Mouse (Mus musculus): ENCODE measurements around the gene Psmd9. TPM values are rescaled to one million over a fixed set of nuclear protein-coding genes. Genes with fewer than 3 reads are reported as not detected.

The Psmd9 gene
- polyA plus RNA-seq, 1 experiment from 2014 or later, result 103 TPM

GRCm38 (mm10) chr5:123277342-123277701 lies 108.1 kb downstream of the Psmd9 start:
- WGBS, result 77% methylated on average over 7 of the region's 7 CpGs

GRCm38 (mm10) chr5:123277704-123278103 lies 108.5 kb downstream of the Psmd9 start:
- Histone ChIP-seq H3K27ac (ENCODE audit: low read depth, low read length) (no peak overlapping the region), H3K27me3 (replicated peaks; ENCODE audit: control insufficient read depth, insufficient read depth, low read length) (no peaks in the 10 kb centered on the region), H3K9ac (ENCODE audit: low read depth, low read length) (no peak overlapping the region), H3K4me2 (no peak overlapping the region), H3K36me3 (ENCODE audit: control insufficient read depth, insufficient read depth, low read length) (no peaks in the 10 kb centered on the region), H3K4me3 (ENCODE audit: low read depth, low read length) (no peak overlapping the region), H3K4me1 (replicated peaks; ENCODE audit: control insufficient read depth, insufficient read depth, low read length) (no peaks in the 10 kb centered on the region), H3K9me3 (ENCODE audit: control insufficient read depth, low read length) (no peaks in the 10 kb centered on the region)
- no peak for DNase-seq (ENCODE audit: low spot score)
- 83% methylated on average over 4 of the region's 4 CpGs for WGBS
- no peak for ATAC-seq (replicated peaks; ENCODE audit: low FRiP score)

More at GRCm38 (mm10) chr5:123277342-123277701, 108.1 kb downstream of the Psmd9 start:
- ATAC-seq (replicated peaks; ENCODE audit: low FRiP score) (no peak), DNase-seq (ENCODE audit: low spot score) (no peak)
- Histone ChIP-seq H3K27ac (ENCODE audit: low read depth, low read length) (no peak overlapping the region), H3K36me3 (ENCODE audit: control insufficient read depth, insufficient read depth, low read length) (no peaks in the 10 kb centered on the region), H3K9ac (ENCODE audit: low read depth, low read length) (no peak overlapping the region), H3K4me2 (no peak overlapping the region), H3K9me3 (ENCODE audit: control insufficient read depth, low read length) (no peaks in the 10 kb centered on the region), H3K4me1 (replicated peaks; ENCODE audit: control insufficient read depth, insufficient read depth, low read length) (no peaks in the 10 kb centered on the region), H3K27me3 (replicated peaks; ENCODE audit: control insufficient read depth, insufficient read depth, low read length) (no peaks in the 10 kb centered on the region), H3K4me3 (ENCODE audit: low read depth, low read length) (no peak overlapping the region)

- Histone ChIP-seq H3K9me3 (ENCODE audit: control insufficient read depth, low read length) (no peaks in the 10 kb centered on the region), H3K36me3 (ENCODE audit: control insufficient read depth, insufficient read depth, low read length) (no peaks in the 10 kb centered on the region), H3K9ac (ENCODE audit: low read depth, low read length) (no peak overlapping the region), H3K4me1 (replicated peaks; ENCODE audit: control insufficient read depth, insufficient read depth, low read length) (no peaks in the 10 kb centered on the region), H3K27me3 (replicated peaks; ENCODE audit: control insufficient read depth, insufficient read depth, low read length) (no peaks in the 10 kb centered on the region), H3K4me3 (ENCODE audit: low read depth, low read length) (no peak overlapping the region), H3K4me2 (no peak overlapping the region), H3K27ac (ENCODE audit: low read depth, low read length) (no peak overlapping the region)
- DNase-seq (ENCODE audit: low spot score) (no peak), ATAC-seq (replicated peaks; ENCODE audit: low FRiP score) (no peak)
- WGBS, result 88% methylated on average over 4 of the region's 4 CpGs
Observed at GRCm38 (mm10) chr5:123279248-123279647, 110.0 kb downstream of the Psmd9 start.

DNA sequence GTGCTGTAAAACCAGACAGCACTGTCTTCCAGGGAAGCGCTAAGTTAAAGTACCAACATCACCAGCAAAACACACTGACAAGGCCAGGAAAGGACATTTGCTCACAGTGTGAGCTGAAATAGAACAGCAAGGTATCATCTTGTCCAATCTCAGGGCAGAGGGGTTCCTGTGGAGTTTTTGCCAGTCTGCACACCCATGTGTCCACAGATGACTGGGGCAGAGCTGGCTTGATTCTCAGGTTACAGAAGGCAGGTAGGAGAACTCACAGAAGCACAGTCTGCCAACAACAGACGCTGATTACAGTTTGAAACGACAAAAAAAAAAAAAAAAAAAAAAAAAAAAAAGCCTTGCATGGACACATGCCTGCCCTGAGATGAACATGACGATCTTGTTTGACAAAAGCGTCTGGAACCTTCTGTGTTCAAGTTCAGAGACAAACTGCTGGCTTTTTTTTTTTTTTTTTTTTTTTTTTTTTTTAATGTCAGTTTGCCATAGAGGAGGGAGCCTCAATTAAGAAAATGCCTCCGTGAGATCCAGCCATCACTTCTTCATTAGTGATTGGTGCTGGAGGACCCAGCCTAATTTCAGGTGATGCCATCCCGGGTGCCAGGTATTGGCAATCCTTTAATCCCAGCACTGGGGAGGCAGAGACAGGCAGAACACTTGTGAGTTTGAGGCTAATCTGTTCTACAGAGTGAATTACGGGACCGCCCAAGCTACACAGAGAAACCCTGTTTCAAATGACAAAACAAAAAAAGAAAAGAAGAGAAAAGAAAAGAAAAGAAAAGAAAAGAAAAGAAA lies 112.3 kb downstream of the Psmd9 start:
- 79% methylated on average over 9 of the region's 9 CpGs for WGBS

GRCm38 (mm10) chr5:123285174-123285573 lies 116.0 kb downstream of the Psmd9 start:
- Histone ChIP-seq H3K9me3 (ENCODE audit: control insufficient read depth, low read length) (no peaks in the 10 kb centered on the region), H3K27me3 (replicated peaks; ENCODE audit: control insufficient read depth, insufficient read depth, low read length) (no peaks in the 10 kb centered on the region), H3K4me1 (replicated peaks; ENCODE audit: control insufficient read depth, insufficient read depth, low read length) (no peaks in the 10 kb centered on the region), H3K4me2 (no peak overlapping the region), H3K9ac (ENCODE audit: low read depth, low read length) (no peak overlapping the region), H3K27ac (ENCODE audit: low read depth, low read length) (no peak overlapping the region), H3K36me3 (ENCODE audit: control insufficient read depth, insufficient read depth, low read length) (no peaks in the 10 kb centered on the region), H3K4me3 (ENCODE audit: low read depth, low read length) (no peak overlapping the region)
- DNase-seq (ENCODE audit: low spot score) (no peak), ATAC-seq (replicated peaks; ENCODE audit: low FRiP score) (no peak)
- 38% methylated on average over 8 of the region's 8 CpGs for WGBS

More for the DNA sequence above, 112.3 kb downstream of the Psmd9 start:
- H3K9ac ChIP-seq (ENCODE audit: low read depth, low read length), result no peak overlapping the region
- no peaks in the 10 kb centered on the region for H3K36me3 ChIP-seq (ENCODE audit: control insufficient read depth, insufficient read depth, low read length)
- no peak overlapping the region for H3K4me2 ChIP-seq
- ATAC-seq (replicated peaks; ENCODE audit: low FRiP score) (no peak), DNase-seq (ENCODE audit: low spot score) (no peak)
- H3K27ac ChIP-seq (ENCODE audit: low read depth, low read length), result no peak overlapping the region
- H3K4me1 ChIP-seq (replicated peaks; ENCODE audit: control insufficient read depth, insufficient read depth, low read length), result no peaks in the 10 kb centered on the region
- H3K4me3 ChIP-seq (ENCODE audit: low read depth, low read length), result no peak overlapping the region
- H3K9me3 ChIP-seq (ENCODE audit: control insufficient read depth, low read length), result no peaks in the 10 kb centered on the region
- H3K27me3 ChIP-seq (replicated peaks; ENCODE audit: control insufficient read depth, insufficient read depth, low read length), result no peaks in the 10 kb centered on the region

- Histone ChIP-seq H3K9me3 (ENCODE audit: control insufficient read depth, low read length) (no peaks in the 10 kb centered on the region), H3K27ac (ENCODE audit: low read depth, low read length) (no peak overlapping the region), H3K4me3 (ENCODE audit: low read depth, low read length) (no peak overlapping the region), H3K4me1 (replicated peaks; ENCODE audit: control insufficient read depth, insufficient read depth, low read length) (no peaks in the 10 kb centered on the region), H3K9ac (ENCODE audit: low read depth, low read length) (no peak overlapping the region), H3K27me3 (replicated peaks; ENCODE audit: control insufficient read depth, insufficient read depth, low read length) (no peaks in the 10 kb centered on the region), H3K36me3 (ENCODE audit: control insufficient read depth, insufficient read depth, low read length) (no peaks in the 10 kb centered on the region), H3K4me2 (no peak overlapping the region)
- ATAC-seq (replicated peaks; ENCODE audit: low FRiP score) (no peak), DNase-seq (ENCODE audit: low spot score) (no peak)
- WGBS, result 75% methylated on average over 5 of the region's 5 CpGs
Observed at GRCm38 (mm10) chr5:123288079-123288478, 118.9 kb downstream of the Psmd9 start.

DNA sequence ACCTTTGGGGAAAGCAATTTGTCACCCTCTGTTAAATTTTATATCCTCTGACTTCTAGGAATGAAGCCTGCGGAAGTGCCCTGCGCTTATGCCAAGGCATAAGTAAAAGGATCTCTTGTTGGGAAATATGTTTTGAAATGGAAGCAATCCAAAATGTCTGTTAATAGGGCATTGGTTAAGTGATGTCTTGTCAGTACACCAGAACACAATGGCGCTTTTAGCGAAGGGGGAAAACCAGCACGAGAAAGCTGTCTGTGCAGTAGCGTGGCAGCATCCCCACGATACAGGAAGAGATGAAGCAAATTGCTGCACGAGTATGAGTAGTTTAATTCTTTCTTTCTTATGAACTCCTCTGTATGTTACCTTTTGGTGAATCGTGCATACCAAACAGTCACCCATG lies 125.4 kb downstream of the Psmd9 start:
- no peak overlapping the region for H3K4me2 ChIP-seq
- WGBS, result 87% methylated on average over 9 of the region's 9 CpGs
- no peak for DNase-seq (ENCODE audit: low spot score)

GRCm38 (mm10) chr5:123296224-123296806 lies 127.1 kb downstream of the Psmd9 start:
- H3K9ac ChIP-seq (ENCODE audit: low read depth, low read length), result no peak overlapping the region
- H3K27me3 ChIP-seq (replicated peaks; ENCODE audit: control insufficient read depth, insufficient read depth, low read length), result no peaks in the 10 kb centered on the region

More for the DNA sequence above, 125.4 kb downstream of the Psmd9 start:
- ATAC-seq (replicated peaks; ENCODE audit: low FRiP score), result no peak
- Histone ChIP-seq H3K9ac (ENCODE audit: low read depth, low read length) (no peak overlapping the region), H3K36me3 (ENCODE audit: control insufficient read depth, insufficient read depth, low read length) (no peaks in the 10 kb centered on the region), H3K9me3 (ENCODE audit: control insufficient read depth, low read length) (no peaks in the 10 kb centered on the region), H3K4me3 (ENCODE audit: low read depth, low read length) (no peak overlapping the region), H3K27ac (ENCODE audit: low read depth, low read length) (no peak overlapping the region), H3K4me1 (replicated peaks; ENCODE audit: control insufficient read depth, insufficient read depth, low read length) (no peaks in the 10 kb centered on the region), H3K27me3 (replicated peaks; ENCODE audit: control insufficient read depth, insufficient read depth, low read length) (no peaks in the 10 kb centered on the region)

More at GRCm38 (mm10) chr5:123296224-123296806, 127.1 kb downstream of the Psmd9 start:
- Histone ChIP-seq H3K4me1 (replicated peaks; ENCODE audit: control insufficient read depth, insufficient read depth, low read length) (no peaks in the 10 kb centered on the region), H3K4me3 (ENCODE audit: low read depth, low read length) (no peak overlapping the region), H3K27ac (ENCODE audit: low read depth, low read length) (no peak overlapping the region), H3K4me2 (no peak overlapping the region), H3K9me3 (ENCODE audit: control insufficient read depth, low read length) (no peaks in the 10 kb centered on the region), H3K36me3 (ENCODE audit: control insufficient read depth, insufficient read depth, low read length) (no peaks in the 10 kb centered on the region)
- WGBS, result 65% methylated on average over 12 of the region's 12 CpGs
- DNase-seq (ENCODE audit: low spot score) (no peak), ATAC-seq (replicated peaks; ENCODE audit: low FRiP score) (no peak)
